Mouse (Mus musculus) myocyte (in vitro differentiated cells): ENCODE data around the gene Msi1.

Experiments used
- CEBPB ChIP-seq: IDR thresholded peaks from 2 replicates; pipeline ENCODE4 v1.6.1; 2011; ENCODE audit warnings: mild to moderate bottlenecking, moderate library complexity; ENCODE audit not compliant: poor library complexity, insufficient read depth, severe bottlenecking
- E2F4 ChIP-seq: IDR thresholded peaks from one replicate; pipeline ENCODE4 v1.6.1; 2011; ENCODE audit warnings: mild to moderate bottlenecking, control low read depth, moderate library complexity; ENCODE audit not compliant: insufficient read depth
- POLR2A ChIP-seq: IDR thresholded peaks from one replicate; pipeline ENCODE4 v1.6.1; 2011; ENCODE audit warnings: low read depth, mild to moderate bottlenecking, control low read depth, moderate library complexity; ENCODE audit not compliant: insufficient read length
- POLR2AphosphoS2 ChIP-seq: IDR thresholded peaks from one replicate; pipeline ENCODE4 v1.6.1; 2011; ENCODE audit warnings: low read depth, control low read depth; ENCODE audit not compliant: insufficient read length
- USF1 ChIP-seq: IDR thresholded peaks from one replicate; pipeline ENCODE4 v1.6.1; 2011; ENCODE audit warnings: low read depth, mild to moderate bottlenecking, control low read depth, moderate library complexity

GRCm38 (mm10) chr5:115441205-115441849 lies 11.9 kb downstream of the Msi1 start:
- no peak for TF ChIP-seq POLR2A
- TF ChIP-seq POLR2AphosphoS2: no peak
- TF ChIP-seq E2F4: no peak
- no peak for TF ChIP-seq USF1
- TF ChIP-seq CEBPB: no peak
